Mouse (Mus musculus) lung, postnatal 0 days (tissue): ENCODE measurements around the gene Zfp141.

Experiments
- CTCF ChIP-seq: IDR thresholded peaks from 2 replicates; pipeline ENCODE4 v1.5.1; 2016; ENCODE audit warnings: antibody characterized with exemption, mild to moderate bottlenecking
- EP300 ChIP-seq: IDR thresholded peaks from 2 replicates; pipeline ENCODE4 v1.6.1; 2016; ENCODE audit warnings: antibody characterized with exemption, mild to moderate bottlenecking, control low read depth

- TF ChIP-seq CTCF (no peak), EP300 (no peak)
These were observed 7.3 kb downstream of the Zfp141 start for GRCm38 (mm10) chr7:42498248-42498647.
